Mouse (Mus musculus) liver, embryonic 11.5 days (tissue): ENCODE results near the gene Acbd7. TPM values are rescaled to one million over a fixed set of nuclear protein-coding genes. Genes with fewer than 3 reads are reported as not detected.

Experiments
- ATAC-seq: fragments of 200-750 bp; cut with Nextera tagmentation; replicated peaks from 2 replicates; pipeline ENCODE4 v1.8.0; 2017; ENCODE audit warnings: moderate number of reproducible peaks, mild to moderate bottlenecking, moderate TSS enrichment, moderate library complexity; ENCODE audit not compliant: low FRiP score
- DNase-seq: peaks from one replicate; pipeline ENCODE4 v3.0.0-alpha.2; 2017; ENCODE audit warnings: low spot score
- H3K27ac ChIP-seq: fragments of 300-500 bp; sonication (generic); 2 replicates; pipeline ENCODE4 v1.5.1; 2014; ENCODE audit warnings: mild to moderate bottlenecking, low read depth, low read length, control low read depth
- H3K27me3 ChIP-seq: fragments of 300-500 bp; sonication (generic); replicated peaks from 2 replicates; pipeline ENCODE4 v1.6.1; 2014; ENCODE audit warnings: low read length, mixed read lengths; ENCODE audit not compliant: control insufficient read depth, insufficient read depth
- H3K36me3 ChIP-seq: fragments of 300-500 bp; sonication (generic); 2 replicates; pipeline ENCODE4 v1.6.1; 2014; ENCODE audit warnings: mild to moderate bottlenecking, low read length, moderate library complexity, mixed read lengths; ENCODE audit not compliant: control insufficient read depth, insufficient read depth
- H3K4me1 ChIP-seq: fragments of 300-500 bp; sonication (generic); replicated peaks from 2 replicates; pipeline ENCODE4 v1.6.1; 2014; ENCODE audit warnings: low read length, mixed read lengths; ENCODE audit not compliant: control insufficient read depth, insufficient read depth
- H3K4me2 ChIP-seq: fragments of 300-500 bp; sonication (generic); 2 replicates; pipeline ENCODE4 v1.6.1; 2014; ENCODE audit warnings: mild to moderate bottlenecking, control low read depth, moderate library complexity
- H3K4me3 ChIP-seq: fragments of 300-500 bp; sonication (generic); 2 replicates; pipeline ENCODE4 v1.5.1; 2014; ENCODE audit warnings: low read depth, low read length, control low read depth
- H3K9ac ChIP-seq: fragments of 300-500 bp; sonication (generic); 2 replicates; pipeline ENCODE4 v1.6.1; 2014; ENCODE audit warnings: low read depth, low read length, control low read depth
- H3K9me3 ChIP-seq: fragments of 300-500 bp; sonication (generic); 2 replicates; pipeline ENCODE4 v1.6.1; 2016; ENCODE audit warnings: low read length, inconsistent platforms, mixed read lengths; ENCODE audit not compliant: control insufficient read depth
- WGBS: fragments of 180-500 bp; shearing (Covaris S2); extraction: QIAGEN DNeasy Blood & Tissue Kit; methylation state at CpG from one replicate; pipeline ENCODE4 v1.1.7; 2014; 5-methylcytosine and 5-hydroxymethylcytosine counted together
- polyA plus RNA-seq: library from polyadenylated mRNA; unstranded; fragments of >200 nt; fragmentation: Nextera tagmentation; extraction: Ambion mirVana; gene quantifications from 2 replicates; pipeline ENCODE4 v1.2.1, GENCODE M21; 2014

The Acbd7 gene
- polyA plus RNA-seq, 1 experiment from 2014 or later, result 1.3 TPM

GRCm38 (mm10) chr2:3355793-3356192 lies 19.8 kb downstream of the Acbd7 start:
- no peak overlapping the region for H3K4me3 ChIP-seq
- DNase-seq (no peak), ATAC-seq (no peak)
- H3K4me2 ChIP-seq, result no peak overlapping the region
- H3K4me1 ChIP-seq, result no peaks in the 10 kb centered on the region
- no peak overlapping the region for H3K27ac ChIP-seq
- H3K9ac ChIP-seq, result no peak overlapping the region
- H3K9me3 ChIP-seq, result no peaks in the 10 kb centered on the region
- no peaks in the 10 kb centered on the region for H3K36me3 ChIP-seq
- H3K27me3 ChIP-seq, result no peaks in the 10 kb centered on the region
- WGBS, result 83% methylated on average over 8 of the region's 8 CpGs

- Histone ChIP-seq H3K27me3 (no peaks in the 10 kb centered on the region), H3K9ac (no peak overlapping the region), H3K4me1 (no peaks in the 10 kb centered on the region), H3K4me3 (no peak overlapping the region), H3K9me3 (no peaks in the 10 kb centered on the region), H3K36me3 (no peaks in the 10 kb centered on the region), H3K27ac (no peak overlapping the region), H3K4me2 (no peak overlapping the region)
- 72% methylated on average over 3 of the region's 3 CpGs for WGBS
- no peak for ATAC-seq
- no peak for DNase-seq
These were observed 20.3 kb downstream of the Acbd7 start for GRCm38 (mm10) chr2:3356311-3356710.

DNA sequence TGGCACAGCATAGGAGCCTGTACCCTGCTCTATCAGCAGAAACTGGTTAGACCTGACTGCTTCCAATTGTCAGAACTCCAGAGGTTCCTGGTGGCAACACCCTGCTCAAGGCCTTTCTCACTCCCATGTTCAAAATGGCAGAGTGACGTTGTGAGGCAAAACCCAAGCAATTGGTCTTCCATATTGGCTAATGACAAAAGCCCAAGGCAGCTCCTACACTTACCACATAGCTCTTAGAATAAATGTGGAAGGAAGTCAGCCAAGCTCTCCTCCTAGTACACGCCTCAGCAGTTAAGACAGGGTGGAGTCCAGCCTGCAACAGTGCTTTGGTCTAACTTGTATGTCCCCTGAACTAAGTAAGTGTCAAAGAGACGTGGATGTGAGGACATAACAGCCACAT lies 21.9 kb downstream of the Acbd7 start:
- Histone ChIP-seq H3K4me2 (no peak overlapping the region), H3K4me1 (no peaks in the 10 kb centered on the region), H3K4me3 (no peak overlapping the region), H3K9ac (no peak overlapping the region), H3K36me3 (no peaks in the 10 kb centered on the region), H3K27ac (no peak overlapping the region), H3K27me3 (no peaks in the 10 kb centered on the region), H3K9me3 (no peaks in the 10 kb centered on the region)
- no peak for DNase-seq
- WGBS, result 61% methylated on average over 3 of the region's 3 CpGs
- no peak for ATAC-seq

GRCm38 (mm10) chr2:3361067-3361466 lies 25.1 kb downstream of the Acbd7 start:
- H3K27me3 ChIP-seq, result no peaks in the 10 kb centered on the region
- no peak overlapping the region for H3K27ac ChIP-seq
- H3K9me3 ChIP-seq, result no peaks in the 10 kb centered on the region
- no peak overlapping the region for H3K9ac ChIP-seq
- H3K4me2 ChIP-seq, result no peak overlapping the region
- ATAC-seq (no peak), DNase-seq (no peak)
- H3K4me1 ChIP-seq, result no peaks in the 10 kb centered on the region
- H3K4me3 ChIP-seq, result no peak overlapping the region
- 69% methylated on average over 3 of the region's 3 CpGs for WGBS
- H3K36me3 ChIP-seq, result no peaks in the 10 kb centered on the region

DNA sequence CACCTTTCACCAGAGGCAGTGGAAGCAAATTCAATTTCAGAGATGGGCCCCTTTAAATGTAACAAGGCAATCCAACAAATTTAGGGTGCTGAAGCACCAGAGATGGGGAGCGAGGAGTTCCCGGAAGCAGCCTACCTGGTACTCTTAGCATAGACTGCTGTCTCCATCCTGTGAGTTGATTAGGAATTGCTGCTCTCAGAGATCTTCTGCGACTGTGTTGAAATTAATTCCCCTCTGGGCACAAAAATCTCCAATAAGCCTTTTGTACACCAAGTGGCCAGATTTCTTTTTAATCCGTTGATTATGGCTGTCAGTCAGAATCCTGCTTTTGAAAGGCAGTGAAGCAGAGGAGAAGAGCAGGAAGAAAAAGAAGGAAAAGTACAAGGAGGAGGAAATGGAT lies 29.2 kb downstream of the Acbd7 start:
- ATAC-seq, result no peak
- H3K27ac ChIP-seq, result no peak overlapping the region
- 69% methylated on average over 4 of the region's 4 CpGs for WGBS

DNA sequence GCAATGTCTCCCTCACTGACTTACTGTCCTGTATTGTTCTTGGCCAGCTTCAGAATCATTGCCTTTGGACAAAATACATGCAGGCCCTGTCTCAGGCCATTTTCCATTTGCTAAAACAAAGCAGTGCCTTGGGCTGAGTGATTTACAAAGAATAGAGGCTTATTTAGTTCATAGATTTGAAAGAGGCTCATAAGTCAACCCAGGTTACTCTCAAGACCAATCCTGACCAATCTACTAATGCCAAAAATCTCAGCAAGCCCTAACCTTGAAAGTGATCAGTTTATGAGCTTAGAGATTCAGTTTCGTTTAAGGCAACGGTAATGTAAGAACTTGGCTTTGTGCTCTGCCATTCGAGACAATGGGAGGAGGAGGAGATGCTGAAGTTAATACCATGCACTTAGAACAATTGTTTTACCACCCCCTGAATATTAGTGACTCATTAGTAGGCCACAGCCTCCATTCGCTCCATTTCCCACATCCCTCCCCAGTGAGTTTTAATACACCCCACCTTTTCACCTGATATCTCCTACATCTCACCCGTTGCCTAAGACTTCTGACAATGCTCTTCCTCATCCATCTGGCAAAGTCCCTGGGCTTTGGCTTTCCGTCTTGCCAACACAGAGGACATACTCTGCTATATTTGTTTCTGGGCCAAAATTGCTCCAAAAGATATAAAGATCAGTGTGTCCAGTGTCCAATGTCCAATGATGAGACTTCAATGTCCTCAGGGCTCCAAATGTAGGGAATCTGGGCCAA lies 51.3 kb downstream of the Acbd7 start:
- no peak overlapping the region for H3K9ac ChIP-seq
- ATAC-seq (no peak), DNase-seq (no peak)
- H3K4me1 ChIP-seq, result no peaks in the 10 kb centered on the region
- no peaks in the 10 kb centered on the region for H3K27me3 ChIP-seq
- no peaks in the 10 kb centered on the region for H3K36me3 ChIP-seq
- 75% methylated on average over 6 of the region's 6 CpGs for WGBS
- H3K4me2 ChIP-seq, result no peak overlapping the region
- H3K9me3 ChIP-seq, result no peaks in the 10 kb centered on the region
- no peak overlapping the region for H3K4me3 ChIP-seq
- H3K27ac ChIP-seq, result no peak overlapping the region

More for the DNA sequence above, 29.2 kb downstream of the Acbd7 start:
- Histone ChIP-seq H3K27me3 (no peaks in the 10 kb centered on the region), H3K4me3 (no peak overlapping the region), H3K9ac (no peak overlapping the region), H3K36me3 (no peaks in the 10 kb centered on the region), H3K4me1 (no peaks in the 10 kb centered on the region), H3K4me2 (no peak overlapping the region), H3K9me3 (no peaks in the 10 kb centered on the region)
- no peak for DNase-seq

Other genes starting within 250 kb of the Acbd7 start
- 11.2 and 13.0 TPM in 2 replicates for gene Fam171a1, start 221.9 kb upstream of the Acbd7 start, polyA plus RNA-seq
- 36.1 and 36.5 TPM in 2 replicates for gene Nmt2, start 52.0 kb upstream of the Acbd7 start, polyA plus RNA-seq
- 34.5 and 37.3 TPM in 2 replicates for gene Rpp38, start 3.5 kb upstream of the Acbd7 start, polyA plus RNA-seq
- gene Olah, start 61.0 kb downstream of the Acbd7 start, polyA plus RNA-seq, result not detected in 2 replicates
- gene Meig1, start 86.5 kb downstream of the Acbd7 start, polyA plus RNA-seq, result not detected in 2 replicates
- gene Dclre1c, start 88.0 kb downstream of the Acbd7 start, polyA plus RNA-seq, result 10.6 TPM in 2 replicates
- 17.6 and 19.3 TPM in 2 replicates for gene Suv39h2, start 138.9 kb downstream of the Acbd7 start, polyA plus RNA-seq
- gene Gm45902, start 176.6 kb downstream of the Acbd7 start, polyA plus RNA-seq, result 5.1 and 5.3 TPM in 2 replicates
- 145 and 159 TPM in 2 replicates for gene Hspa14, start 176.6 kb downstream of the Acbd7 start, polyA plus RNA-seq
- 0.15 and 0.16 TPM in 2 replicates for gene Cdnf, start 176.9 kb downstream of the Acbd7 start, polyA plus RNA-seq
- 36.0 and 36.3 TPM in 2 replicates for gene Fam107b, start 234.3 kb downstream of the Acbd7 start, polyA plus RNA-seq